Mouse (Mus musculus): ENCODE data around the gene Dennd1a. TPM values are rescaled to one million over a fixed set of nuclear protein-coding genes. Genes with fewer than 3 reads are reported as not detected.

Gene Dennd1a
- 14.9 and 17.7 TPM in 2 replicates for polyA plus RNA-seq (2014; fragmentation: Nextera tagmentation; extraction: Ambion mirVana)

DNA sequence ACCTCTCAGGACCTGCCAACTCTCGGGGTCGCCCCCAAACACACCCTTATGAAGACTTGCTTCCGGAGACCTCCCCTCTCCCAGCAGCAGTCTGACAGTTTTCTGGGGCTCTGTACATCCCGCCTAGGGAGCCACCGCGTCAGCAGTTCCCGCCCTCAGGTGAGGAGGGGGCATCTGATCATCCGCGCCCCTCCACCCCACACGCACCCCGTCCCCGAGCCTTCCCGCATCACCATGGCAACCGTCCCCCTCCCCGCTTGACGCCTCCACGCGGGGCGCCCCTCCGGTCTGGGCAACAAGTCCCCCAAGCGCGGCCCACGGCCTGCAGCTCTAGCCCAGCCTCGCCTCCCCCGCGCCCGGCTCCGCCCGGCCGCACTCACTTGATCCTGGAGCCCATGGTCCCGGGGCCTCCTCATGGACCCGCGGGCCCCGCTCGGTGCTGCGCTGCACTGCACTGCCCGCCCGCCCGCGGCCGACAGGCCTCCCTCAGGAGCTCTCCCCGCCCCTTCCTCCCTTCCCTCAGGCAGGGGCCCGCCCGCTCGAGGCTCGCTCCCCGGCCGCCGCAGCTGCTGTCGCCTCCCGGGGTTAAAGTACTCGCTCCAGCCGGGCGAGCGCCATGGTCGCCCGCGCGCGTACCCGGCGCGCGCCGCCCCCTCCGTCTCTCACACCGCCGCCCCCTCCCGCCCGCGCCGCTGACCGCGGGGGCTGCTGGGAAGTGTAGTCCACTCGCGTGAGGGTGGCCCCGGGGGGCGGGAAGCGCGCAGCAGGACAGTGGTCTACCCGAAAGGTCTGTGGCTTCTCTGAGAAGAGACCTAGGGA is at the start of gene Dennd1a:
Dennd1a (minus strand) TSS at position 658 of the 819 bp plus-strand sequence.
- peak within 1 kb of the TSS; percentile 66 for H3K4me2 ChIP-seq (ENCODE audit: low read depth, low read length, severe bottlenecking)
- H3K9ac ChIP-seq (ENCODE audit: low read length), result peak within 1 kb of the TSS; percentile 90
- H3K27ac ChIP-seq (ENCODE audit: low read depth, low read length), result peak within 1 kb of the TSS; percentile 85
- 1% methylated on average over 77 of the region's 81 CpGs for WGBS
- no peaks in the 10 kb centered on the region for H3K36me3 ChIP-seq (ENCODE audit: control insufficient read depth, insufficient read depth, low read length)
- peaks cover 5% of the 10 kb centered on the region; the same call in 1 of the 2 replicates for H3K4me1 ChIP-seq (replicated peaks; ENCODE audit: control insufficient read depth, insufficient read depth, low read length)
- peak; percentile 93 for ATAC-seq (replicated peaks; ENCODE audit: low FRiP score)
- peak within 1 kb of the TSS; percentile 82 for H3K4me3 ChIP-seq (ENCODE audit: low read depth, low read length)
- H3K9me3 ChIP-seq (ENCODE audit: control insufficient read depth, low read length), result no peaks in the 10 kb centered on the region
- H3K27me3 ChIP-seq (ENCODE audit: control insufficient read depth, insufficient read depth, low read length), result no peaks in the 10 kb centered on the region
- peak; percentile 94 for DNase-seq (ENCODE audit: low spot score)

DNA sequence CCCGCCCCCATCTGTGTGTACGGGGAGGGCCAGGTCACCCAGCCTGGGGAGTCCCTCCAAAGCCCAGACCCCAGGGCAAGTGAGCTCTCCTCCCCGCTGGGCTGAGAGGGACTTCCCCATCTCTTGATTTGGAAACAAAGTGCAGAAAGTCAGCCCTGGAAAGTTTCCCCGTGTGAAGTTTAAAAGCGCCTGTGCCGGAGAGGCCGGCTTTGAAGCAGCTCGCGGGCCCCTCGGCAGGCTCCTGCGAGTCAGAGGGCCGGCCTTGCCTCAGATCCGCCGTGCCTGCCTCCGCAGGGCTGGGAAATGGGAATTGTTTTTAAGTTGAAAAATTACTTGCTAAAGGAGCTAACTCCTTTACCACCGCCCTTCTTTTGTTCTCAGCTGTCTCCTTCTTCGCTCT is 49.4 kb upstream of the Dennd1a start:
- peak; percentile 74 for DNase-seq (ENCODE audit: low spot score)
- ATAC-seq (replicated peaks; ENCODE audit: low FRiP score), result no peak
- Histone ChIP-seq H3K36me3 (ENCODE audit: control insufficient read depth, insufficient read depth, low read length) (no peaks in the 10 kb centered on the region), H3K4me1 (replicated peaks; ENCODE audit: control insufficient read depth, insufficient read depth, low read length) (peaks cover 5% of the 10 kb centered on the region), H3K9me3 (ENCODE audit: control insufficient read depth, low read length) (no peaks in the 10 kb centered on the region), H3K9ac (ENCODE audit: low read length) (peak overlapping the region; percentile 49), H3K27me3 (ENCODE audit: control insufficient read depth, insufficient read depth, low read length) (peaks cover 36% of the 10 kb centered on the region), H3K4me3 (ENCODE audit: low read depth, low read length) (peak overlapping the region; percentile 15; the same call in 1 of the 2 replicates), H3K27ac (ENCODE audit: low read depth, low read length) (no peak overlapping the region), H3K4me2 (ENCODE audit: low read depth, low read length, severe bottlenecking) (peak overlapping the region; percentile 49)
- whole genome bisulfite sequencing, result 2% methylated on average over 17 of the region's 17 CpGs

DNA sequence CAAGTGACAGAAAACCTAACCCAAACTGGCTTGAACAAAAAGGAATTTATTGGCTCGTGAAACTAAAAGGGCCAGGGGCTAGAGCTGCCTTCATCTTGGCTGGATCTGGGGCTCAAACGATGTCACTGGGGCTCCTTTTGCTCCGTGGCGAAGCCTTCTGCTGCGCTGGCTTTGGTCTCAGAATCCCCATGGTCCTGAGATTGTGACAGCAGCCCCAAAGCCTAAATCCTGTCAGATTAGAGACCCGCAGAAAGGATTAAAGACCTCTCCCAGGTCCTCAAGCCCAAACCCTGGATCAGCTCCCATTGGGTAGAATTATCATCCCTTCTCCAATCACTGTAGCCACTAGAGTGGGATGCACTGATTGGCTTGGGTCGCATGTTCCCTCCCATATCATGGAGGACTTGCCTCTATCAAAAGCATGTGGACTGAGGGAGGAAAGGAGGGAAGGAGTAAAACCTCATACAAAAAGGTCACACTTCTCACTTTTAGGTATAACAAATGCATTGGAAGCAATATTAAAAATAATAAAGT is 46.5 kb upstream of the Dennd1a start:
- H3K4me2 ChIP-seq (ENCODE audit: low read depth, low read length, severe bottlenecking), result no peak overlapping the region
- no peaks in the 10 kb centered on the region for H3K9me3 ChIP-seq (ENCODE audit: control insufficient read depth, low read length)
- H3K4me3 ChIP-seq (ENCODE audit: low read depth, low read length), result no peak overlapping the region
- DNase-seq (ENCODE audit: low spot score) (no peak), ATAC-seq (replicated peaks; ENCODE audit: low FRiP score) (no peak)
- H3K4me1 ChIP-seq (replicated peaks; ENCODE audit: control insufficient read depth, insufficient read depth, low read length), result peaks cover 3% of the 10 kb centered on the region
- no peak overlapping the region for H3K27ac ChIP-seq (ENCODE audit: low read depth, low read length)
- peaks cover 27% of the 10 kb centered on the region for H3K27me3 ChIP-seq (ENCODE audit: control insufficient read depth, insufficient read depth, low read length)
- H3K36me3 ChIP-seq (ENCODE audit: control insufficient read depth, insufficient read depth, low read length), result no peaks in the 10 kb centered on the region
- H3K9ac ChIP-seq (ENCODE audit: low read length), result no peak overlapping the region
- WGBS, result 36% methylated on average over 7 of the region's 7 CpGs

DNA sequence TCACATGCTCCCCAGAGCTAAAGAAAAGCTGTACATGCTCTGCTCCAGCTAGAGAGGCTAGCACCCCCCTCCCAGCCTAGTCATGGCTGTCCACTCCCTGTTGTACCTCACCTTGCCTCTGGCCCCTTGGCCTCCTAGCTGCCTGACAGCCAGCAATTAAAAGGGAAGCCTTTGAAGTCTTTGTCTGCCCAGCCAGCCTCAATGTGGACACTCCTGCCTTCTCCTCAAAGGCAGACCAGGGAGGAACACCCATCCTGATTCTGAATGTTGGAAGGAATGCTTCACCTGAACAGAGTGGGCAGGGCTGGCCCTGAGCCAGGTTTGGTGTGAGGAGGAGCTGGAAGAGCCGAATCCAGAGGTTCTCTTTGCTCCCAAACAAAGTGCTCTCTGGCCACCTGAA is 39.5 kb upstream of the Dennd1a start:
- WGBS, result 55% methylated on average over 1 of the region's 1 CpGs
- Histone ChIP-seq H3K4me3 (ENCODE audit: low read depth, low read length) (no peak overlapping the region), H3K9me3 (ENCODE audit: control insufficient read depth, low read length) (no peaks in the 10 kb centered on the region), H3K36me3 (ENCODE audit: control insufficient read depth, insufficient read depth, low read length) (no peaks in the 10 kb centered on the region), H3K9ac (ENCODE audit: low read length) (no peak overlapping the region), H3K27me3 (ENCODE audit: control insufficient read depth, insufficient read depth, low read length) (no peaks in the 10 kb centered on the region), H3K27ac (ENCODE audit: low read depth, low read length) (no peak overlapping the region), H3K4me2 (ENCODE audit: low read depth, low read length, severe bottlenecking) (no peak overlapping the region), H3K4me1 (replicated peaks; ENCODE audit: control insufficient read depth, insufficient read depth, low read length) (no peaks in the 10 kb centered on the region)
- no peak for ATAC-seq (replicated peaks; ENCODE audit: low FRiP score)
- DNase-seq (ENCODE audit: low spot score), result no peak

DNA sequence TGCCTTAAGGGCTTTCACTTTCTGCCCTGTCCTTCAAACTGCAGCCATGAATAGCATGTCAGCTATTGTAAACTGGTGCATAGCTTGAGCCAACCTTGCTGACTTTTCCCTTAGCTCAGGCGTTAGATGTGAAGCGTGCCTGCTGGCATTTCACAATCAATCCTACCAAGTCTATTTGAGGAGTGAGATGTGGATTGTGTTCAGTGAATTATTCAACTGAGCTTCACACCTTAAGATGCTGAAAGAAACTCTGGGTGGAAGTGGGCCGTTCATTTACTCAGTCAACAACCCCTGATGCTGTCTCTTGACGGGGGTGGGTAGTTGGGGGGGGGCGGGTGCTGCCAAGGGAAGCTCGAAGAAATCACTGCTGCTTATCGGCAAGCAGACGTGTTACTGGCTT is 36.2 kb upstream of the Dennd1a start:
- no peak for ATAC-seq (replicated peaks; ENCODE audit: low FRiP score)
- H3K4me3 ChIP-seq (ENCODE audit: low read depth, low read length), result no peak overlapping the region
- H3K36me3 ChIP-seq (ENCODE audit: control insufficient read depth, insufficient read depth, low read length), result no peaks in the 10 kb centered on the region
- 72% methylated on average over 8 of the region's 8 CpGs for whole genome bisulfite sequencing
- H3K9me3 ChIP-seq (ENCODE audit: control insufficient read depth, low read length), result no peaks in the 10 kb centered on the region
- H3K4me2 ChIP-seq (ENCODE audit: low read depth, low read length, severe bottlenecking), result no peak overlapping the region
- no peak overlapping the region for H3K27ac ChIP-seq (ENCODE audit: low read depth, low read length)
- no peak for DNase-seq (ENCODE audit: low spot score)
- no peak overlapping the region for H3K9ac ChIP-seq (ENCODE audit: low read length)
- no peaks in the 10 kb centered on the region for H3K4me1 ChIP-seq (replicated peaks; ENCODE audit: control insufficient read depth, insufficient read depth, low read length)
- H3K27me3 ChIP-seq (ENCODE audit: control insufficient read depth, insufficient read depth, low read length), result no peaks in the 10 kb centered on the region

DNA sequence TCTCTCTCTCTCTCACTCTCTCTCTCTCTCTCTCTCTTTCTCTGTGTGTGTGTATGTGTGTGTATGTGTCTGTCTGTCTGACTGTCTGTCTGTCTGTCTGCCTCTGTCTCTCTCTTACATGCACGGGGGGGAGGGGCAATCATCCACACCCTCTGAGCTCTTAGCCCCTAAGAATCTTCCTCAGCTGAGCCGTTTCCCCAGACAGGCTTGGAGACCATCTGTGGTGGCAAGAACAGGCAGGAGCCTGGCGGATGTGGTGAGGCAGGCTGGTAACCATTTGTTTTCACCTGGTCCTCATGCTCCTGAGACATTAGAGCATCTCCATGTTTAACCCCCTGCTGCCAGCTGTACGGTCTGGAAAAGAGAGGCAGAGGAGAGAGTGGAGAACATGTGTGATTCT is 33.7 kb upstream of the Dennd1a start:
- Histone ChIP-seq H3K9ac (ENCODE audit: low read length) (no peak overlapping the region), H3K27me3 (ENCODE audit: control insufficient read depth, insufficient read depth, low read length) (no peaks in the 10 kb centered on the region), H3K4me1 (replicated peaks; ENCODE audit: control insufficient read depth, insufficient read depth, low read length) (no peaks in the 10 kb centered on the region), H3K9me3 (ENCODE audit: control insufficient read depth, low read length) (no peaks in the 10 kb centered on the region), H3K36me3 (ENCODE audit: control insufficient read depth, insufficient read depth, low read length) (no peaks in the 10 kb centered on the region), H3K27ac (ENCODE audit: low read depth, low read length) (no peak overlapping the region), H3K4me3 (ENCODE audit: low read depth, low read length) (no peak overlapping the region), H3K4me2 (ENCODE audit: low read depth, low read length, severe bottlenecking) (no peak overlapping the region)
- WGBS, result 75% methylated on average over 4 of the region's 4 CpGs
- no peak for ATAC-seq (replicated peaks; ENCODE audit: low FRiP score)
- no peak for DNase-seq (ENCODE audit: low spot score)

DNA sequence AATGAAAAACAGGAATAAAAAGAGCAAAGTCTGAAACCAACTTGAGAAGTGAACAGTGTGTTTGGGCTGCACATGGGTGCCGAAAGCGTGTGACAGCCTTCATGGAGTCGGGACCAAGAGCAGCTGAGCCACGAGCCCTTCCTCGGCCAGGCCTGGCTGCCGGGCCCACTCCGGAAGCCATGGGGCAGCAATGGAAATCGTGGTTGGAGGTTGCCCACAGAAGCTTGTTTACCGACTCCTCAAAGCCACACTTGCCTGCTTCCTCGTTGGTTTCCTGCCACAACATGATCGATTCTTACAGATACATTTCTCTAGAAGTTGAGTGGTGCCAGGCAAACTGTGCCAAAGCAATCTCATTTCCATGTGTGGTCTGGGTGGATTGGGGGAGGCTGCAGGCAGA is 31.9 kb upstream of the Dennd1a start:
- no peak for ATAC-seq (replicated peaks; ENCODE audit: low FRiP score)
- no peak for DNase-seq (ENCODE audit: low spot score)
- Histone ChIP-seq H3K4me3 (ENCODE audit: low read depth, low read length) (no peak overlapping the region), H3K4me2 (ENCODE audit: low read depth, low read length, severe bottlenecking) (no peak overlapping the region), H3K9me3 (ENCODE audit: control insufficient read depth, low read length) (no peaks in the 10 kb centered on the region), H3K4me1 (replicated peaks; ENCODE audit: control insufficient read depth, insufficient read depth, low read length) (no peaks in the 10 kb centered on the region), H3K9ac (ENCODE audit: low read length) (no peak overlapping the region), H3K36me3 (ENCODE audit: control insufficient read depth, insufficient read depth, low read length) (no peaks in the 10 kb centered on the region), H3K27me3 (ENCODE audit: control insufficient read depth, insufficient read depth, low read length) (no peaks in the 10 kb centered on the region), H3K27ac (ENCODE audit: low read depth, low read length) (no peak overlapping the region)
- 93% methylated on average over 11 of the region's 11 CpGs for WGBS

DNA sequence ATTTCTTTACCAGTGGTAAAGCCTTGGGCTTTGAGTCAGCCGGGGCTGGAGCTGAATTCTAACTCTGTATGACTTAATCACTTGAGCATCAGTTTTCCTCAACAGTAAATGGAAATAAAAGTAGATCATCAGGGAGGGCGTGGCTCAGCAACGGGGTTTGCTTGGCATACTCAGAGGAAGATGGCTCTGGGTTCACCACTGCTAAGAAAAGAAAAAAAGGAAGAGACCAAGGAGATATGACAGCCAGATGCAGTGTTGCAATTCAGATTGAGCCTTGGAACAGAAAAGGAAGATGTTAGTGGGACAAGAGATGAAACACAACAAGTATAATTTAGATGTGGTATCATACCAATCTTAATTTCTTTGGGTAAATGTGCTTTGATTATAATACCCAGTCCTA is 26.2 kb upstream of the Dennd1a start:
- Histone ChIP-seq H3K4me1 (replicated peaks; ENCODE audit: control insufficient read depth, insufficient read depth, low read length) (no peaks in the 10 kb centered on the region), H3K36me3 (ENCODE audit: control insufficient read depth, insufficient read depth, low read length) (no peaks in the 10 kb centered on the region), H3K4me2 (ENCODE audit: low read depth, low read length, severe bottlenecking) (no peak overlapping the region), H3K27ac (ENCODE audit: low read depth, low read length) (no peak overlapping the region), H3K27me3 (ENCODE audit: control insufficient read depth, insufficient read depth, low read length) (no peaks in the 10 kb centered on the region), H3K4me3 (ENCODE audit: low read depth, low read length) (no peak overlapping the region), H3K9ac (ENCODE audit: low read length) (no peak overlapping the region), H3K9me3 (ENCODE audit: control insufficient read depth, low read length) (no peaks in the 10 kb centered on the region)
- ATAC-seq (replicated peaks; ENCODE audit: low FRiP score) (no peak), DNase-seq (ENCODE audit: low spot score) (no peak)
- WGBS, result 53% methylated on average over 3 of the region's 3 CpGs

DNA sequence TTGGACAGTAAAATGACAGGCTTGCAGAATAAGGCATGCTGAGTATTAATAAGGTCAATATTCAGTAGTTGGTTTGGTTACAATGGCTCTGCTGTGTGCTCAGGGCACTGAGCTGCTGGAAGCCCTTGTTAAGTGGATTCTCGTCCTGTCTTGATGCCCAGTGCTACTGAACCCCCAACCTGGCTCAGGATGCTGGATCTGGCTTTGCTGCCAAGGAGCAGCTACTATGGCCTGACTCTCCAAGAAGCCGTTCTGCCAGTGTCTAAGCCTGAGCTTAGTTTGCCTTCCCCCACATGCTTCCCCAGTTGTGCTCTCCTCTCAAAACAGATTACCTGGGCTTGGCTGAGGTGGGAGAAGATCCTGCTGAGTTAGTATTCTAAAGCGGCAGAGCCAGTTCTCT is 25.7 kb upstream of the Dennd1a start:
- no peaks in the 10 kb centered on the region for H3K27me3 ChIP-seq (ENCODE audit: control insufficient read depth, insufficient read depth, low read length)
- H3K4me3 ChIP-seq (ENCODE audit: low read depth, low read length), result no peak overlapping the region
- ATAC-seq (replicated peaks; ENCODE audit: low FRiP score), result no peak
- H3K27ac ChIP-seq (ENCODE audit: low read depth, low read length), result no peak overlapping the region
- no peak overlapping the region for H3K9ac ChIP-seq (ENCODE audit: low read length)
- WGBS, result 33% methylated on average over 3 of the region's 3 CpGs
- H3K36me3 ChIP-seq (ENCODE audit: control insufficient read depth, insufficient read depth, low read length), result no peaks in the 10 kb centered on the region
- DNase-seq (ENCODE audit: low spot score), result no peak
- no peaks in the 10 kb centered on the region for H3K9me3 ChIP-seq (ENCODE audit: control insufficient read depth, low read length)
- no peaks in the 10 kb centered on the region for H3K4me1 ChIP-seq (replicated peaks; ENCODE audit: control insufficient read depth, insufficient read depth, low read length)
- no peak overlapping the region for H3K4me2 ChIP-seq (ENCODE audit: low read depth, low read length, severe bottlenecking)

All from forebrain, embryonic 11.5 days (tissue).